Mouse (Mus musculus): ENCODE data around the gene Rora. TPM values are rescaled to one million over a fixed set of nuclear protein-coding genes. Genes with fewer than 3 reads are reported as not detected.

Gene Rora
- polyA plus RNA-seq, 1 experiment from 2014 or later = 9.4 TPM

GRCm38 (mm10) chr9:69340421-69340820 lies 686.8 kb downstream of the Rora start:
- no peaks in the 10 kb centered on the region for H3K4me1 ChIP-seq (ENCODE audit: insufficient read depth, low read length)
- no peak for ATAC-seq (ENCODE audit: low FRiP score, low TSS enrichment)
- H3K4me2 ChIP-seq (replicated peaks; ENCODE audit: low read depth, low read length) = no peak overlapping the region
- WGBS = 82% methylated on average over 7 of the region's 7 CpGs
- H3K9me3 ChIP-seq (ENCODE audit: low read length) = no peaks in the 10 kb centered on the region
- no peak overlapping the region for H3K4me3 ChIP-seq (ENCODE audit: low read length)
- H3K27ac ChIP-seq (ENCODE audit: low read length) = no peak overlapping the region
- H3K27me3 ChIP-seq (ENCODE audit: insufficient read depth, low read length) = no peaks in the 10 kb centered on the region
- H3K36me3 ChIP-seq (ENCODE audit: insufficient read depth, low read length) = no peaks in the 10 kb centered on the region
- no peak overlapping the region for H3K9ac ChIP-seq (replicated peaks; ENCODE audit: low read length)

- H3K27ac ChIP-seq (ENCODE audit: low read length) = no peak overlapping the region
- no peak overlapping the region for H3K9ac ChIP-seq (replicated peaks; ENCODE audit: low read length)
- H3K9me3 ChIP-seq (ENCODE audit: low read length) = no peaks in the 10 kb centered on the region
- no peak overlapping the region for H3K4me3 ChIP-seq (ENCODE audit: low read length)
- H3K4me2 ChIP-seq (replicated peaks; ENCODE audit: low read depth, low read length) = no peak overlapping the region
- H3K36me3 ChIP-seq (ENCODE audit: insufficient read depth, low read length) = no peaks in the 10 kb centered on the region
- no peaks in the 10 kb centered on the region for H3K27me3 ChIP-seq (ENCODE audit: insufficient read depth, low read length)
- 0 out of 2 replicates have a peak, but pooled peaks cover 3% of the 10 kb centered on the region for H3K4me1 ChIP-seq (ENCODE audit: insufficient read depth, low read length)
- ATAC-seq (ENCODE audit: low FRiP score, low TSS enrichment) = no peak
- 87% methylated on average over 10 of the region's 10 CpGs for WGBS
Observed at GRCm38 (mm10) chr9:69343881-69344280, 690.3 kb downstream of the Rora start.

GRCm38 (mm10) chr9:69345550-69345949 lies 692.0 kb downstream of the Rora start:
- Histone ChIP-seq H3K4me2 (replicated peaks; ENCODE audit: low read depth, low read length) (no peak overlapping the region), H3K9me3 (ENCODE audit: low read length) (no peaks in the 10 kb centered on the region), H3K4me1 (ENCODE audit: insufficient read depth, low read length) (0 out of 2 replicates have a peak, but pooled peaks cover 3% of the 10 kb centered on the region), H3K36me3 (ENCODE audit: insufficient read depth, low read length) (no peaks in the 10 kb centered on the region), H3K9ac (replicated peaks; ENCODE audit: low read length) (no peak overlapping the region), H3K27me3 (ENCODE audit: insufficient read depth, low read length) (no peaks in the 10 kb centered on the region), H3K27ac (ENCODE audit: low read length) (no peak overlapping the region), H3K4me3 (ENCODE audit: low read length) (no peak overlapping the region)
- 79% methylated on average over 6 of the region's 6 CpGs for WGBS
- no peak for ATAC-seq (ENCODE audit: low FRiP score, low TSS enrichment)

GRCm38 (mm10) chr9:69347796-69348195 lies 694.2 kb downstream of the Rora start:
- 31% methylated on average over 6 of the region's 6 CpGs for WGBS
- H3K9ac ChIP-seq (replicated peaks; ENCODE audit: low read length) = no peak overlapping the region
- 0 out of 2 replicates have a peak, but pooled peaks cover 3% of the 10 kb centered on the region for H3K4me1 ChIP-seq (ENCODE audit: insufficient read depth, low read length)
- no peaks in the 10 kb centered on the region for H3K36me3 ChIP-seq (ENCODE audit: insufficient read depth, low read length)
- no peak overlapping the region for H3K27ac ChIP-seq (ENCODE audit: low read length)
- H3K4me2 ChIP-seq (replicated peaks; ENCODE audit: low read depth, low read length) = no peak overlapping the region
- no peak overlapping the region for H3K4me3 ChIP-seq (ENCODE audit: low read length)
- no peak for ATAC-seq (ENCODE audit: low FRiP score, low TSS enrichment)
- H3K9me3 ChIP-seq (ENCODE audit: low read length) = no peaks in the 10 kb centered on the region
- H3K27me3 ChIP-seq (ENCODE audit: insufficient read depth, low read length) = no peaks in the 10 kb centered on the region

GRCm38 (mm10) chr9:69349537-69349936 lies 696.0 kb downstream of the Rora start:
- WGBS = 78% methylated on average over 2 of the region's 2 CpGs

GRCm38 (mm10) chr9:69354228-69354627 lies 700.6 kb downstream of the Rora start:
- H3K36me3 ChIP-seq (ENCODE audit: insufficient read depth, low read length) = no peaks in the 10 kb centered on the region
- H3K4me2 ChIP-seq (replicated peaks; ENCODE audit: low read depth, low read length) = no peak overlapping the region
- H3K27ac ChIP-seq (ENCODE audit: low read length) = no peak overlapping the region
- 81% methylated on average over 6 of the region's 6 CpGs for WGBS
- ATAC-seq (ENCODE audit: low FRiP score, low TSS enrichment) = no peak
- no peak overlapping the region for H3K9ac ChIP-seq (replicated peaks; ENCODE audit: low read length)
- H3K27me3 ChIP-seq (ENCODE audit: insufficient read depth, low read length) = no peaks in the 10 kb centered on the region
- no peak overlapping the region for H3K4me3 ChIP-seq (ENCODE audit: low read length)
- no peaks in the 10 kb centered on the region for H3K4me1 ChIP-seq (ENCODE audit: insufficient read depth, low read length)
- H3K9me3 ChIP-seq (ENCODE audit: low read length) = no peaks in the 10 kb centered on the region

More at GRCm38 (mm10) chr9:69349537-69349936, 696.0 kb downstream of the Rora start:
- no peak overlapping the region for H3K4me3 ChIP-seq (ENCODE audit: low read length)
- 0 out of 2 replicates have a peak, but pooled peaks cover 3% of the 10 kb centered on the region for H3K4me1 ChIP-seq (ENCODE audit: insufficient read depth, low read length)
- H3K4me2 ChIP-seq (replicated peaks; ENCODE audit: low read depth, low read length) = no peak overlapping the region
- no peaks in the 10 kb centered on the region for H3K9me3 ChIP-seq (ENCODE audit: low read length)
- no peak overlapping the region for H3K27ac ChIP-seq (ENCODE audit: low read length)
- H3K9ac ChIP-seq (replicated peaks; ENCODE audit: low read length) = no peak overlapping the region
- no peak for ATAC-seq (ENCODE audit: low FRiP score, low TSS enrichment)
- no peaks in the 10 kb centered on the region for H3K27me3 ChIP-seq (ENCODE audit: insufficient read depth, low read length)
- no peaks in the 10 kb centered on the region for H3K36me3 ChIP-seq (ENCODE audit: insufficient read depth, low read length)

- ATAC-seq (ENCODE audit: low FRiP score, low TSS enrichment) = no peak
- H3K4me1 ChIP-seq (ENCODE audit: insufficient read depth, low read length) = no peaks in the 10 kb centered on the region
- no peaks in the 10 kb centered on the region for H3K27me3 ChIP-seq (ENCODE audit: insufficient read depth, low read length)
- no peaks in the 10 kb centered on the region for H3K36me3 ChIP-seq (ENCODE audit: insufficient read depth, low read length)
- no peak overlapping the region for H3K4me3 ChIP-seq (ENCODE audit: low read length)
- WGBS = 35% methylated on average over 3 of the region's 3 CpGs
- H3K4me2 ChIP-seq (replicated peaks; ENCODE audit: low read depth, low read length) = no peak overlapping the region
- H3K27ac ChIP-seq (ENCODE audit: low read length) = no peak overlapping the region
- H3K9me3 ChIP-seq (ENCODE audit: low read length) = no peaks in the 10 kb centered on the region
- no peak overlapping the region for H3K9ac ChIP-seq (replicated peaks; ENCODE audit: low read length)
Observed at GRCm38 (mm10) chr9:69357834-69358233, 704.2 kb downstream of the Rora start.

GRCm38 (mm10) chr9:69358797-69359196 lies 705.2 kb downstream of the Rora start:
- Histone ChIP-seq H3K4me2 (replicated peaks; ENCODE audit: low read depth, low read length) (no peak overlapping the region), H3K9ac (replicated peaks; ENCODE audit: low read length) (no peak overlapping the region; the same call in 1 of the 2 replicates), H3K9me3 (ENCODE audit: low read length) (no peaks in the 10 kb centered on the region), H3K36me3 (ENCODE audit: insufficient read depth, low read length) (no peaks in the 10 kb centered on the region), H3K27ac (ENCODE audit: low read length) (no peak overlapping the region), H3K27me3 (ENCODE audit: insufficient read depth, low read length) (no peaks in the 10 kb centered on the region), H3K4me3 (ENCODE audit: low read length) (no peak overlapping the region), H3K4me1 (ENCODE audit: insufficient read depth, low read length) (no peaks in the 10 kb centered on the region)
- ATAC-seq (ENCODE audit: low FRiP score, low TSS enrichment) = no peak
- WGBS = 59% methylated on average over 6 of the region's 6 CpGs

GRCm38 (mm10) chr9:69361951-69362445 lies 708.4 kb downstream of the Rora start:
- H3K9ac ChIP-seq (replicated peaks; ENCODE audit: low read length) = no peak overlapping the region
- no peak for ATAC-seq (ENCODE audit: low FRiP score, low TSS enrichment)
- 85% methylated on average over 8 of the region's 8 CpGs for WGBS
- no peaks in the 10 kb centered on the region for H3K36me3 ChIP-seq (ENCODE audit: insufficient read depth, low read length)
- no peaks in the 10 kb centered on the region for H3K4me1 ChIP-seq (ENCODE audit: insufficient read depth, low read length)
- no peaks in the 10 kb centered on the region for H3K27me3 ChIP-seq (ENCODE audit: insufficient read depth, low read length)
- H3K4me2 ChIP-seq (replicated peaks; ENCODE audit: low read depth, low read length) = no peak overlapping the region
- no peak overlapping the region for H3K4me3 ChIP-seq (ENCODE audit: low read length)
- no peak overlapping the region for H3K27ac ChIP-seq (ENCODE audit: low read length)
- no peaks in the 10 kb centered on the region for H3K9me3 ChIP-seq (ENCODE audit: low read length)

GRCm38 (mm10) chr9:69362766-69363165 lies 709.2 kb downstream of the Rora start:
- no peak for ATAC-seq (ENCODE audit: low FRiP score, low TSS enrichment)
- Histone ChIP-seq H3K9me3 (ENCODE audit: low read length) (no peaks in the 10 kb centered on the region), H3K27me3 (ENCODE audit: insufficient read depth, low read length) (no peaks in the 10 kb centered on the region), H3K4me3 (ENCODE audit: low read length) (no peak overlapping the region), H3K27ac (ENCODE audit: low read length) (no peak overlapping the region), H3K36me3 (ENCODE audit: insufficient read depth, low read length) (no peaks in the 10 kb centered on the region), H3K9ac (replicated peaks; ENCODE audit: low read length) (no peak overlapping the region), H3K4me1 (ENCODE audit: insufficient read depth, low read length) (no peaks in the 10 kb centered on the region), H3K4me2 (replicated peaks; ENCODE audit: low read depth, low read length) (no peak overlapping the region)
- WGBS = 33% methylated on average over 4 of the region's 4 CpGs

Measured in kidney, embryonic 16.5 days (tissue).